Mouse (Mus musculus) cortical plate, adult 2 months (tissue): Measurements from ENCODE around the gene Dna2.

Experiments used
- CTCF ChIP-seq: fragments of 200-500 bp; IDR thresholded peaks from 2 replicates; pipeline ENCODE4 v1.5.1; 2011; ENCODE audit warnings: mild to moderate bottlenecking, control low read depth, low read length; ENCODE audit not compliant: insufficient read depth; ENCODE audit errors: extremely low read depth
- POLR2A ChIP-seq: fragments of 200-500 bp; IDR thresholded peaks from 2 replicates; pipeline ENCODE4 v1.6.1; 2011; ENCODE audit warnings: mild to moderate bottlenecking, low read length, control low read depth; ENCODE audit not compliant: insufficient read depth; ENCODE audit errors: extremely low read depth

- TF ChIP-seq POLR2A (no peak), CTCF (no peak)
Measured at GRCm38 (mm10) chr10:62993991-62994390, 47.2 kb downstream of the Dna2 start.
